Mouse (Mus musculus) heart, embryonic 15.5 days (tissue): ENCODE measurements around the gene Gm10295. TPM values are rescaled to one million over a fixed set of nuclear protein-coding genes. Genes with fewer than 3 reads are reported as not detected.

Experiments used
- ATAC-seq: fragments of 200-750 bp; cut with Nextera tagmentation; replicated peaks from 2 replicates; pipeline ENCODE4 v1.8.0; 2017; ENCODE audit warnings: low read depth, moderate TSS enrichment; ENCODE audit not compliant: insufficient number of reproducible peaks, insufficient read depth, low FRiP score
- H3K27ac ChIP-seq: fragments of 300-500 bp; sonication (generic); 2 replicates; pipeline ENCODE4 v1.5.1; 2015; ENCODE audit warnings: mild to moderate bottlenecking, inconsistent platforms
- H3K27me3 ChIP-seq: fragments of 300-500 bp; sonication (generic); 2 replicates; pipeline ENCODE4 v1.6.1; 2015; ENCODE audit warnings: inconsistent platforms
- H3K36me3 ChIP-seq: fragments of 300-500 bp; sonication (generic); 2 replicates; pipeline ENCODE4 v1.6.1; 2015; ENCODE audit warnings: mild to moderate bottlenecking, inconsistent platforms
- H3K4me1 ChIP-seq: fragments of 300-500 bp; sonication (generic); replicated peaks from 2 replicates; pipeline ENCODE4 v1.6.1; 2015; ENCODE audit warnings: inconsistent platforms
- H3K4me2 ChIP-seq: fragments of 300-500 bp; sonication (generic); 2 replicates; pipeline ENCODE4 v1.6.1; 2015; ENCODE audit warnings: inconsistent platforms, mild to moderate bottlenecking, moderate library complexity
- H3K4me3 ChIP-seq: fragments of 300-500 bp; sonication (generic); 2 replicates; pipeline ENCODE4 v1.5.1; 2015; ENCODE audit warnings: mild to moderate bottlenecking, inconsistent platforms
- H3K9ac ChIP-seq: fragments of 300-500 bp; sonication (generic); 2 replicates; pipeline ENCODE4 v1.6.1; 2015; ENCODE audit warnings: mild to moderate bottlenecking, inconsistent platforms
- H3K9me3 ChIP-seq: fragments of 300-500 bp; sonication (generic); replicated peaks from 2 replicates; pipeline ENCODE4 v1.6.1; 2016; ENCODE audit warnings: inconsistent platforms
- WGBS: fragments of 180-500 bp; shearing (Covaris S2); methylation state at CpG from one replicate; pipeline ENCODE4 v1.1.7; 2015; ENCODE audit warnings: mixed read lengths; 5-methylcytosine and 5-hydroxymethylcytosine counted together
- polyA plus RNA-seq: library from polyadenylated mRNA; unstranded; fragments of >200 nt; fragmentation: Nextera tagmentation; extraction: Ambion mirVana; gene quantifications from 2 replicates; pipeline ENCODE4 v1.2.1, GENCODE M21; 2015

The Gm10295 gene
- polyA plus RNA-seq, 1 experiment from 2014 or later, result not detected

DNA sequence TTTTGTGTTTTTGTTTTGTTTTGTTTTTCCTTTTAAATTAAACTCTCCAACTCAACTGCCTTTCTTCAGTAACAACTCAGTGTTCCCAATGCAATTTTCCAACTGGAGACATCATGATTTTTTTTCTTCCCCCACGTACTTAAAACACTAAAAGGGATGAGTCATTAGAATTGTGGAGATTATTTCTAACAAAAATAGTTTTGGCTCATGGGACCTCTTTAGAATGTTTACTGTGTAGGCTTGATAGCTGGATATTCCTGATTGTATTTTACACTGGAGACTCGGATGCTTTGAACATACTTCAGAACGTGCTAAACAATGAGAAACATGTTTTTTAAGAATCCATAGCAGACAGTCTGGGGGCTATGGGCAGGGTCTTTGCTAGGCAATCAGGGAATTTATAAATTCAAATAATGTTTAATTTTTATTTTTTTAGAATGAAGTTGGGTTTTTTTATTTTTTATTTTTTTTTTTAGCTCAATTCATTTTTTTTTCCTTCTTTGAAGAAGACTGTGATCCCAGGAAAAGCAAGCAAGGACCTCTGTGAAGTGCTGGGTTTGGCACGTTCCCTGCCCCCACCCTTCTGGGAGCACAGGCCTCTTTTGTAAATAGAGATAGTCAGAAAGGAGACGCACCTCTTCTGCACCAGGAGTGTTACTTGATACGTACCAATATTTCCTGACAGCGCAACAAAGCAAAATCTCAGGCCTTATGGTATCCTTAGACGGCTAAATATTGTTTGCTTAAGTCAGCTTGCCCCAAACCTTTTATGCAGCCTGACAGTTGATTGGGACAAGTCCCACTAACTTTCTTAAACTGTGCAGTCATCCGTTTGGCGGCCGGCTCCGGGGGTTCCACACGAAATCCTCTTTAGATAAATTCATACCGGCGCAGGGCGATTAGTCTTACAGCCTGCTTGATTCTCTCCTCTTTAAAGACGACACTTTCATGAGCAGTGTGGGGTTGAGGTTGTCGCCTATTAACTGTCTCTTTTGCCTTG is 28.8 kb upstream of the Gm10295 start:
- H3K4me3 ChIP-seq, result no peak overlapping the region
- 22% methylated on average over 18 of the region's 18 CpGs for WGBS
- H3K9ac ChIP-seq, result no peak overlapping the region
- peak overlapping the region; percentile 59 for H3K27ac ChIP-seq
- peaks cover 35% of the 10 kb centered on the region for H3K4me1 ChIP-seq
- H3K4me2 ChIP-seq, result peak overlapping the region; percentile 23; the same call in 1 of the 2 replicates
- no peak for ATAC-seq
- no peaks in the 10 kb centered on the region for H3K9me3 ChIP-seq
- H3K36me3 ChIP-seq, result no peaks in the 10 kb centered on the region
- H3K27me3 ChIP-seq, result no peaks in the 10 kb centered on the region

DNA sequence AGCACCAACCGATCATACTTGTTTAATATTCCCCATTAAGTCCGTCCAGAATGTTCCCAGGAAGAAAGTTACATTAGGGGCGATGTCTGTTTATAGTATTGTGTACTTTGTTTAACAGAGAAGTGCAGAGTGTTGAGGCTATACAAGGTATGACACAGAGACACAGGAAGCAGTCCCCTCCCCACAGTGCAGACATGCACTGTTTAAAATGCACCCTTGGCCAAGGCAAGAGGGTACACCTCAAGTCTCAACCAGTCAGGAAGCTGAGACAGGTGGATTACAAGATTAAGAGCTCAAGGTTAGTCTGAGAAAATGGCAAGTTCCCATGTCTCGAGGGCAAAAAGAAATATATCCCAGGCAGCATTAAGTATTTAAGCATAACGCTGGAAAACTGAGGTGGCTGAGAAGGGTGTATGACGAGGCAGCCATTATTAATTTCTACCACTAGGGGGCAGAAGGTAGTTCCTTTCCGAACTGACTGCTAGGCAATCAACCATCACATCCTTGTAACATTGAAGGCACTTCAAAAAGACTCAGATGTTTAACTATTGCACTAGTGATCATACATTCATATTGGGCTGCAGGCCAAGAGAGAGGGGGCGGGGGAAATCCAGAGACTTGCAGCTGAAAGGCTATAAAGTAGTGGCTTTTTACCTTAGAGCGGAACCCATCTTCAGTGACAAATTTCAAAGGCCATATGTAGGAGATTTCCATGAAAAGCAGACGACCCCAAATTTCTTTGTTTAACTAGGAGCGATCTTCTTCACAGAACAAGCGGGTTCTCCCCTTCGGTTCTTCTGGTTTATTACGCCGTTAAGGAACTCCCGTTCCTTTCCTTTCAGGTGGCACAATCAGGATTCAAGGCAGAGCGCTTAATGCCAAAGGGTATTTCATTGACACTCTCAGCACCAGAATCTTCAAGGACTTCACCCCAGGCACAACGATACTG is 27.8 kb upstream of the Gm10295 start:
- 65% methylated on average over 18 of the region's 18 CpGs for WGBS
- no peak for ATAC-seq

GRCm38 (mm10) chr7:71377983-71378382 is 26.7 kb upstream of the Gm10295 start:
- H3K27me3 ChIP-seq, result no peaks in the 10 kb centered on the region
- ATAC-seq, result no peak
- H3K4me3 ChIP-seq, result no peak overlapping the region
- WGBS, result 54% methylated on average over 6 of the region's 6 CpGs
- H3K4me2 ChIP-seq, result no peak overlapping the region
- H3K27ac ChIP-seq, result no peak overlapping the region
- H3K36me3 ChIP-seq, result no peaks in the 10 kb centered on the region
- H3K9me3 ChIP-seq, result no peaks in the 10 kb centered on the region
- no peak overlapping the region for H3K9ac ChIP-seq
- peaks cover 23% of the 10 kb centered on the region for H3K4me1 ChIP-seq

More for the DNA sequence above, 27.8 kb upstream of the Gm10295 start:
- Histone ChIP-seq H3K4me2 (no peak overlapping the region), H3K4me1 (peaks cover 31% of the 10 kb centered on the region), H3K36me3 (no peaks in the 10 kb centered on the region), H3K4me3 (no peak overlapping the region), H3K9me3 (no peaks in the 10 kb centered on the region), H3K9ac (no peak overlapping the region), H3K27ac (no peak overlapping the region), H3K27me3 (no peaks in the 10 kb centered on the region)

DNA sequence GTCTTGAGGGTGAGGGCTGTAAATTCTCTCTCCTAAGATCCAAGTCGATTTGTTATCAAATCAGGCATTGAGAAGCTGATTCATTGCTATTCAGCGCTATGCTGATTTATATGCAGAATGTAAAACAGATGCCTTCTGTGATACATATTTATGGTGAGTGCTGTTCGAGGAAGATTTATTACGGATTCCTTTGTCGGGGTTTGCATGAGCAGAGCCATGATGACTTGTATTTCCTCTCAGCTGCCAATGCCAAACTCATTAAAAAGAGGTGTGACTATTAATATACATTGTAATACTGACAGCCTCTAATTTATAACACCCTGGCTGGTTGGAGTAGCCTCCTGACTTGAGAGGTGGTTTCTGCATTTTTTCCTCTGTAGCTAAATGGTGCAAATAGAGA is 22.8 kb upstream of the Gm10295 start:
- WGBS, result 61% methylated on average over 5 of the region's 5 CpGs
- Histone ChIP-seq H3K9me3 (no peaks in the 10 kb centered on the region), H3K27me3 (no peaks in the 10 kb centered on the region), H3K27ac (no peak overlapping the region), H3K4me1 (peaks cover 7% of the 10 kb centered on the region; the same call in 1 of the 2 replicates), H3K4me2 (no peak overlapping the region), H3K9ac (no peak overlapping the region), H3K36me3 (no peaks in the 10 kb centered on the region), H3K4me3 (no peak overlapping the region)
- ATAC-seq, result no peak

GRCm38 (mm10) chr7:71371916-71372315 is 20.6 kb upstream of the Gm10295 start:
- H3K4me3 ChIP-seq, result no peak overlapping the region
- ATAC-seq, result no peak
- no peaks in the 10 kb centered on the region for H3K27me3 ChIP-seq
- no peaks in the 10 kb centered on the region for H3K9me3 ChIP-seq
- no peak overlapping the region for H3K4me2 ChIP-seq
- no peak overlapping the region for H3K9ac ChIP-seq
- peaks cover 6% of the 10 kb centered on the region; the same call in 1 of the 2 replicates for H3K4me1 ChIP-seq
- H3K27ac ChIP-seq, result no peak overlapping the region
- 56% methylated on average over 2 of the region's 2 CpGs for WGBS
- H3K36me3 ChIP-seq, result no peaks in the 10 kb centered on the region

GRCm38 (mm10) chr7:71370746-71371145 is 19.5 kb upstream of the Gm10295 start:
- no peak overlapping the region for H3K4me3 ChIP-seq
- H3K27ac ChIP-seq, result peak overlapping the region; percentile 49
- WGBS, result 58% methylated on average over 2 of the region's 2 CpGs
- H3K9me3 ChIP-seq, result no peaks in the 10 kb centered on the region
- H3K36me3 ChIP-seq, result no peaks in the 10 kb centered on the region
- H3K27me3 ChIP-seq, result no peaks in the 10 kb centered on the region
- peaks cover 6% of the 10 kb centered on the region; the same call in 1 of the 2 replicates for H3K4me1 ChIP-seq
- 0 out of 2 replicates have a peak, but pooled peaks have one; percentile 27 for ATAC-seq
- no peak overlapping the region for H3K9ac ChIP-seq
- H3K4me2 ChIP-seq, result no peak overlapping the region

DNA sequence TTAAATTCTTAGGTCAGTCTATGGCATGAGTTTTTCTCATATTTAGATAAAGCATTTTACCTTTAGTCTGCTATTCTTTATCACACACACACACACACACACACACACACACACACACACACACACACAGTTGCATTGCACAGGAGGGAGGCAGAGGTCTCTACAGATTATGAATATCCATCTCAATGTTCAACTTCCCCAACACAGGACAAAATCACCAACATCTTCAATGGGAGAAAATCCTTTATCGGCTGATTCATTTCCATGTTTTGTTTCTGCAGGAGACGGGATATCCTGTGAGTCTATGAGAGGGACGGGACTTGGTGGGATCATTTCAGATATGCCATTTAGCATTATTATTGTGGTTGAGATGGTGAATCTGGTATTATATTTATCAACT is 18.8 kb upstream of the Gm10295 start:
- H3K9ac ChIP-seq, result no peak overlapping the region
- H3K27me3 ChIP-seq, result no peaks in the 10 kb centered on the region
- H3K4me2 ChIP-seq, result no peak overlapping the region
- H3K4me3 ChIP-seq, result no peak overlapping the region
- H3K4me1 ChIP-seq, result peaks cover 6% of the 10 kb centered on the region; the same call in 1 of the 2 replicates
- H3K9me3 ChIP-seq, result no peaks in the 10 kb centered on the region
- 73% methylated on average over 3 of the region's 3 CpGs for WGBS
- 0 out of 2 replicates have a peak overlapping the region, but pooled peaks have one; percentile 49 for H3K27ac ChIP-seq
- no peaks in the 10 kb centered on the region for H3K36me3 ChIP-seq
- ATAC-seq, result no peak

- H3K9ac ChIP-seq, result no peak overlapping the region
- WGBS, result 64% methylated on average over 13 of the region's 13 CpGs
- no peaks in the 10 kb centered on the region for H3K27me3 ChIP-seq
- peaks cover 6% of the 10 kb centered on the region; the same call in 1 of the 2 replicates for H3K4me1 ChIP-seq
- ATAC-seq, result no peak
- H3K27ac ChIP-seq, result peak overlapping the region; percentile 40
- H3K4me2 ChIP-seq, result no peak overlapping the region
- no peaks in the 10 kb centered on the region for H3K36me3 ChIP-seq
- H3K9me3 ChIP-seq, result no peaks in the 10 kb centered on the region
- H3K4me3 ChIP-seq, result no peak overlapping the region
Observed at GRCm38 (mm10) chr7:71368543-71369181, 17.4 kb upstream of the Gm10295 start.

DNA sequence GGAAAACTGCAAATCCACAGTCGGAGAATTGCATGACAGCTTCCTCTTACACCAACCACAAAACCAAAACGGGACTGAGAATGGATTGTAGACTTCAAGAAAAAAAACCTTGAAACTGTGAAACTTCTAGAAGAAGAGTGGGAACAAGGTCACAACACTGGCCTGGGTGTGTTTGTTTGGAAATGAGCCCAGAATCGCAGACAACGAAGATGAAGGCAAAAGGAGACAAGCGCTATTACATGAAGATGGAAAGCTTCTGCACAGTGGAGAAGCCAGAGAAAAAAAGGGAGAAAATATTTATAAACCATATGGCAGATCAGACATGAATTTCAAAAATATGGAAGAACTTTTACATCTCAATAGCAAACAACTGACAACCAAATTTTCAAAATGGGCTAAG is 4.3 kb upstream of the Gm10295 start:
- H3K9ac ChIP-seq, result no peak overlapping the region
- no peaks in the 10 kb centered on the region for H3K36me3 ChIP-seq
- no peaks in the 10 kb centered on the region for H3K4me1 ChIP-seq
- no peak overlapping the region for H3K4me2 ChIP-seq
- ATAC-seq, result no peak
- no peaks in the 10 kb centered on the region for H3K27me3 ChIP-seq
- 60% methylated on average over 5 of the region's 5 CpGs for WGBS
- no peaks in the 10 kb centered on the region for H3K9me3 ChIP-seq
- no peak overlapping the region for H3K4me3 ChIP-seq
- H3K27ac ChIP-seq, result no peak overlapping the region

- H3K27ac ChIP-seq, result no peak overlapping the region
- H3K36me3 ChIP-seq, result no peaks in the 10 kb centered on the region
- H3K27me3 ChIP-seq, result no peaks in the 10 kb centered on the region
- no peak overlapping the region for H3K9ac ChIP-seq
- no peak overlapping the region for H3K4me3 ChIP-seq
- no peak for ATAC-seq
- H3K4me2 ChIP-seq, result no peak overlapping the region
- no peaks in the 10 kb centered on the region for H3K4me1 ChIP-seq
- H3K9me3 ChIP-seq, result no peaks in the 10 kb centered on the region
- 80% methylated on average over 9 of the region's 9 CpGs for WGBS
Observed at GRCm38 (mm10) chr7:71348922-71349321, 2.4 kb downstream of the Gm10295 start.
